Mouse (Mus musculus) kidney, adult 11 months (tissue): Measurements from ENCODE around the gene Gm3045.

Source experiments
- DNase-seq: peaks from one replicate; pipeline ENCODE4 v3.0.0; 2022

The Gm3045 gene

DNA sequence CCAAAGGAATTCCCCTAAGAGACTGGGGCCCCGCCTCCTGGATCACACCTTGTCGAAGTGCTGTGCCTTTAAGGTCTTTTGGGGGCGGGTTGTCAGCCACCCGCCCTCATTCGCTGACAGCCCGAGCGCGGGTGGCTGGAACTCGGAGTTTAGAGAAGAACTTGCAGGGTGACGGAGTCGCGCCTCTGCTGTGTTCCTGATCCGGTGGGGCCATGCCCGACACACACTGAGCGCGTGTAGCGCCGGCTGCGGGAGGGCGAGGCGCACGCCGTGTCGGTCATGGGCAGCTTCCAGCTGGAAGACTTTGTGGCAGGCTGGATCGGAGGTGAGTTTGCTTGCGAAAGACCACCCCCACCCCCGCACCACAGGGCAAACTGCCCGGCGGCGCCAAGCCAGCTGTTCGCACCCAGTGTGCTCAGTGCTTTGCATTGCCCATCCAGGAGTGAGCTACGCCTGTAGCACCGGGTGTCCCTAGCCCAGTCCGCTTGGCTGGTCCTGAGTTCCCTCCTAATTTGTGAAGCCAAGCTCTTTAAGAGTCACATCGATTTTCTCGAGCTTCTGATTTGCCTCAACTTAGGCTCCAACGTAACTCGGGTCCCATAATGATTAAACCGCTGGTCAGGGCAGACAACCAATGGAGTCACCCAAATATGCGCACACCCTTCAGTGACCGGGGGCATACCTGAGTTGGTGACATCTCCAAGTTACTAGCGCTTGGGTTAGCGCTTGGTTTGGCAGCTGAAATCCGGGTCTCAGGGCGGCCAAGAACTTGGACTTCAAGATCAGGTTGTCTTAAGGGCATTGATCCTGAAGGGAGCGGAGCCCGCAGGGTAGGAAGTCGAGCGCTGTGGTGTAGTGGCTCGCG, 12.0 kb downstream of the Gm3045 start, which contains the start of gene Slc25a48:
Gene Slc25a48 (plus strand): TSS at position 145 of the 865 bp plus-strand sequence.
- DNase-seq = peak; percentile 93

DNA sequence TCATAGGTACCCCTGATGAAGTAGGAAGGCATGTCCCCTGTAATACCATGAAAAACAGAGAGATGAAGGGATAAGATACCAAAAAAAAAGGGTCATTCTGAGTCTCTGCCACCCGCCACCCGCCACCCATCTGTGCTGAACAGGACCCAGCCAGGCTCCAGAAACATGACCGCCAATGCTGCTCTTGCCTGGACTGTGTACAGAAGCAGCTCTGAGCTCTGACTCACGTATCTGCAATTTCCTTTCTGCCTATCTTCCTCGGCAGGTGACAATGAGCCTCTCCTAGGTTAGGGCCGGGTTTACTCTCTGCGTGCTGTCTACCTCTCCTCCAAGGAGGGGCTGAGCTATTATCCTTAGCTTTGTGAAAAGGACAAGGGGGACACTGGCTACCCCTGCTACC, 17.0 kb downstream of the Gm3045 start:
- no peak for DNase-seq

DNA sequence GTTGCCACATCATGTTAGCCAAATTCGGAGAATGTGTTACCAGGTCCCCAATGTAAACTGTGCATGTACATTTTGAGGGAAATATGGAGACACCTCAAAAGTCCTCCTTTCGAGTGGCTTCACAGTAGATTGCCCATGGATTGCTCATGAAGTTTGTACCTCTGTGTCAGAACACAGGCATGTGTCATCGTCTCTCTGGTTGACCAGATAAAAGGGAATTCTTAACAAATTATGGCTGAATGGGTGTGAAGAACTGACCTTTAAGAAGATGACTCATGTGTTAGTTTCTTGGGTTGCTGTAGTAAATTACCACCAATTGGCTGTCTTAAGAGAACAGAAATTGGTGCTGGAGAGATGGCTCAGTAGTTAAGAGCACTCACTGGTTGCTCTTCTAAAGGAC, 17.7 kb downstream of the Gm3045 start:
- DNase-seq = no peak

DNA sequence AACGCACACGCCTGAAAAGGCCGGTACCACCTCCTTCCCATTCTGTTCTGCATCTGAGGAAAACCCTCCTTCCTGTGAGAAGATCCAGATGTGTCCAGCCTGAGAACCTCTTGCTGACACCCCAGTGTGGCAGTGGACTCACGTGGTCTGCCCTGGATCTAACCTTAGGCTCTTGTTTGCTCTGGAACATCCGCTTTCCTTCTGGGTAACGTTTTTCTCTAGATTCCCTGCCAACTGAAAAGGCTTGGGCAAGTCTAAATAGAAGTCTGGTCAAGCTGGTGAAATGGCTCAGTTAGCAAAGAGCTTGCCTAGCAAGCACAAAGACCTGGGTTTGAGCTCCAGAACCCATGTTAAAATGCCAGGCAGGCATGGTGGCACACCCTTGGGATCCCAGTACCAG, 18.6 kb downstream of the Gm3045 start:
- DNase-seq = no peak

DNA sequence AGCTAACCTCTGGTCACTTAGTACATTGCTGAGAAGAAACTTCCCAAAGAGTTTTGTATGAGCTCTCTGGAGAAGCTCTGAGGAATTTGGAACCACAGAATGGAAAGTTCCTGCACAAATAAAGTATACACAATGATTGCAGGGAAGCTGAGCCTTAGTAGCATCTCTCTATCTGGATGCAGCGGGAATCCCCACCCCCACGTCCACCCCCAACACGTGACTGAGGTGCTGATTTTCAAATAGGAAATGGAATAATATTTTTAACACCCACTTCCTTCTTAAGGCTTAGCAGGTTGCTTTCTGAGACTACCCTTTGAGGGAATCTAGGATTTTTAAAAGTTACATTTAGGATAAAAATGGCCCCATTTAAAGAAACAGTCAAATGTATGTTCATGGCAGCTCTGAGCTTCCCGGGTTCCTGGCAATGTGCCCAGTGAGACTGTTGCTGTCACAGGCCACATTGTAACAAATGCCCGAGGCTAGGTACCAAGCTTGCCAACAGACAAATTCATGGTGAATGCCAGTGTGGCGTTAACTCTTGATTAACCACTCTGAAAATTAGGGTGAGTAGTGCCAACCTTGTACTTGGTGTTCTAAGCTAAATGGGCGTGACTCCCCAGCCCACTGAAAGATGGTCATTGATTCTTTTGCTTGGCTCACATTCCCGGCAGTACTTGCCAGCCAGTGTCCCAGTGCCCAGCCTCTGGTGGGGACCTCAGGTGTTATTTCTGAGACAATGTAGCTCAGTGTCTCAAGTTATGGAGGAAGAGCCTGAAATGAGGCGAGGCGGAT, 23.0 kb downstream of the Gm3045 start:
- no peak for DNase-seq

DNA sequence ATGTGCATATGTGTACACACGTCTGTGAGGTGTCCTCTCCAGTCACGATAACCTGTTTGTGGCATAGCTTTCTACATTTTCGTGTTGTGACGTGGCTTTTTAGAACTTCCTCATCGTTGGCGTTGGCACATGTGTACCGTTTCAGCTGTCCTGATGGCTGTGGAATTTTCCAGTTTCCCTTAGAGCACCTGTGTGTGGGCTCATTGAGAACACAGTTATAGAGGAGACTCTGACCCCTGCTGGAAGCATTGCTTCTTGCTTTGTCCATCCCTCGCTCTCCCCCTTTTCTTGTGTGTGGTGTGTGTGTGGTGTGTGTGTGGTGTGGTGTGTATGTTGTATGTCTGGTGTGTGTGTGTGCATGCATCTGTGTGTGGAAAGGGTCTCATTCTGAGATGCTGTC, 23.6 kb downstream of the Gm3045 start:
- DNase-seq = peak; percentile 49

DNA sequence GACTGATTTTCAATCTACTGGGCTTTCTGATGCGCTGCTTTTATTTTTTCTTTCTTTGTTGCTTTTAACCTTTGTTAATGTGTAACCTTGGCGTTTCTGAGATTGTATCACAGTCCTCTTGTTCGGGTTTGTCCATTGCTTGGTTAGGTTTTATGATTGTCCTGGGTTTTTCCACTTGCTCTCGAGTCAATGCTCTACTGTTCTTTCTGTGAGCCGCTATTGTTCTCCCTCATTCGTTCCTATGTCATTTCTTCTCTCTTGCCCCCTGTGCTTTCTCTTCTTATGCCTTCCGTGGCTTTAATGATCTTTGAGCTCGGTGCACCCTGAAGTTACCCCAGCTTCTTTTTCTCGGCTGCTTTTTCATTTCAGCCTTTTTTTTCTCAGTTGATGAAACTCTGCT, 31.6 kb downstream of the Gm3045 start:
- no peak for DNase-seq

DNA sequence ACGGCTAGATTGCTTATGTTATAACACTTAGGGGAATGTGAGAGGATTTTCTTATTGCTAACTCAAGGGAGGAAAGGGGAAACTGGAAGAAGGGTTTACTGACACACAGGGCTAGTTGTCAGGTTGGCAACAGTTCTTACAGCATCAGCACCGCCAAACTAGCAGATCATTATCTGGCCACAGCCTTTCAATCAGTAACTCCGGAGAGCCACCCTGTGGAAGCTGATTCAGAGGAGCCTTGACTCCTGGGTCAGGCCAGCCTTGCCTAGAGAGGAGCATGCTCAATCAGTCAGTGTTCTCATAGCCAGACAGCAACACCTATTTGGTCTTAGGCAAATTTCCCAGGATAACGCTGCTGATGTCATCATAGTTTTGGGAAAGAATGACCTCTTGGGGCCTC, 35.1 kb downstream of the Gm3045 start:
- peak; percentile 88 for DNase-seq

DNA sequence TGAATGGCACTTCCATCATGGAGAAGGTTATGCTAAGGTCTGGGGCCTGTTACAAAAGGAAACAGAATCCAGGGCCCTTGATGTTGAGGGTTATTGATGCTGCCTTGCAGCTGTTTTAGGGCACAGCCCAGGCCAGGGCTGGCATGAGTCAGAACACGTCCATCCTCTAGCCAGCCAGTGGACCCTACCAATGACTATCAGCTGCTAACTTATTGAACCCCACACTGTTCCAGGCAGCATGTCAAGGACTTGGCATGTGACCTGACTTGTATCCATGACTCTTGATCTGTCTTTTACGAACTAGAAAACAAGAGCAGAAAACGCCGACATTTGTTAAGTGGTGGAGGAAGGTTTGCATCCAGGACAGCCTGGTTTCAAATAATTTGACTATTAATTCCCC, 36.4 kb downstream of the Gm3045 start:
- DNase-seq = no peak

DNA sequence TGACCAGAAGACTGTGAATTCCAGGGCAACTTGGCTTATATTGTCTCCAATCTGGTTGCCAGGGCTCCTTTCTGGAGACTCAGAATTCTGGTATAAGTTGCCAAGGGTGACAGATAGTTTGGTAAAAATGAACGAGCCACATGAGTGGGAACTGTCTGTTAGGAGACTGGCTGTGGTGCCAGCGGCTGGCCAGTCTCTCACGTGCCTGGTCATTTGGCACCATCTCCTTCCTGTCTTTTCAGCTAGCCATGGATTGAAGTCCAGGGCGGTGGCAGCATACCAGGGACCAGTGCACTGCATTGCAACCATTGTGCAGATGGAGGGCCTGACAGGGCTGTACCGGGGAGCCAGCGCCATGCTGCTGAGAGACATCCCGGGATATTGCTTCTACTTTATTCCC, 36.9 kb downstream of the Gm3045 start:
- peak; percentile 67 for DNase-seq

DNA sequence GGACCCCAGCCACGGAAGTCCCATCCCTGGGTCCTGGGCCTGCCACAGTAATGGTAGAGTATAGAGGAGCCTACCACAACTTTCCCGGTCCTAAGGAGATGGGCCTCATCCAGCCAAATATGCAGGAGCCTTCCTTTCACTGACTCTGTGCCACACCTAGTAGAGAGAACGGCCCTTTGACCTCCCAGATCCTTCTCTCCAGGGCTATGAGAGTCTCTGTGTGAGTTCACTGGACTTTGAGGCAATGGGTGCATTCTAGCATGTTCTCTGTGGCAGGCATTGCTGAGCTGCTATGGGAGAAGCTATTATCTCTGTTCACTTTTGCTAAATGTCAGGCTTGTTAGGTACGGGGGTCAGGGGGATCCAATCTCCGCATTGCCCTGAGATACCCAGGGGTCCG, 37.4 kb downstream of the Gm3045 start:
- no peak for DNase-seq

DNA sequence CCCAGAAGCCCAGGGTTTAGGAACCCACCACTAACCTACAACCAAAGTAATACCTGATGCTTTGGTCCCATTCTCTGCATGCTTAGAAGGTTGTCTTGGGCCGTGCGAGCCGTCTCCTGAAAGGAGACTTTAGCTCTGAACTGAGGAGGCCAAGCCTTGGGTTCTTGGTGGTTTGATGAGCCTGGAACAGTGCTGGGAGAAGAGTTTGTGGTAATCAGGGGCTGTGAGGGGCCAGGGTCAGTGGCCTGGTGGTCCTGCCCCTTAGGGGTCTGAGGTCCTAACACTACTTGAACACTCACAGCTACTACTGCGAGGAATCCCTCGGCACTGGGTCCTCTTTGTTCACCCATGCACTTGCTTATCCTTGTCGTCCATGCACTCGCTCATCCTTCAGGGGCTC, 41.4 kb downstream of the Gm3045 start:
- no peak for DNase-seq

DNA sequence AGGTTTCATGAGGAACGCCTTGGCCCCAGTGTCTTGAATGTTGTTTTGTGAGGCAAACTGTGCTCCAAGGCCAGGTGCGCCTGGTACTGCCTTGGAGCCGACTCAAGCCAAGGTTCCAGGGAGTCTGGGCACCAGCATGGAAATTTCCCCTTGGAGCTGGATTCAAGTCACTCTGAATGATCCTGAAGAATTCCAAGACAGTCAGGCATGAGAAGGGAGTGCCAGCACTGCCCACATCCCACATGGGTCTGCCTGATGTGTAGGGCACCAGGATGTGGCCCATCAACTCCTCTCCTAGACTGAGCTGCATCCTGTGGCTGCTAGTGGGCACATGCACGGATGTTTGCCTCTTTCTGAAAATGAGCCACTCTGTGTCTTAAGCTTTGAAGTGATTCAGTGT, 42.1 kb downstream of the Gm3045 start:
- no peak for DNase-seq

DNA sequence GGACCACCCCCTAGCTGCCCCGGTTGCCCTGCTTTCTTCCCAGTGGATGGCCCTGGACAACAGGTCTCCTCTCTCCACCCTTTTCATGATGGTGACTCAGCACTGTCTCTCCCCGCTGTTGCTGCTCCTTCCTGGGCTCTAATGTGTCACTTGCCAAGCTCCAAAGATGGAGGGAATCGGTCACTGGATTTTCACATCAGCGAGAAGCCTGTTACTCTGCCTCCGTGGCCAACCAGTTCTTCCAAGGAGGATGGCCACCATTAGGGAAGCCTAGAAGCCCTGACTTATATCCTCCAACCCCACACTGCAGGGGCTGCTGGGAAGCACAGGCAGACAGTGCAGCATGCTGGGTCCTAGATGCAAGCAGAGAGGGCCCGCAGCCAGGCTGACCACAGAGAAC, 44.8 kb downstream of the Gm3045 start:
- no peak for DNase-seq

DNA sequence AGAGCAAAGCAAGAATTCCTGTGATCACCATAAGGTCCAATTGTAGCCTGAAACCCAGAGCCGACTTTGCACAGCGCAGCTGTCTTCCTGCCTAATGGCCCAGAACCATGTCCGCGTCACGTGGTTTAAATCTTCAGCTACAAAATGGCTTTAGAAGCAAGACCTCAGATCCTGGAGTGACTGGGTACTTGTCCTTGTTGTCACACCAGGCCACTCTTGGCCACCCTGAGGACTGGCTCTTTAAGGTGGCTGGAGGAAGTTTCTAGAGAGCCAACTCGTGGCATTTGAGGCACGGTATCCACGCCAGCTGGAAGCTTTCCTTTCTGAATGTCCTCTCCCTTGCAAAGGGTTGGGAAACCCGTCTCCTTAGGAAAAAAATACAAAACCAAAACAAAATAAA, 45.6 kb downstream of the Gm3045 start:
- peak; percentile 64 for DNase-seq

DNA sequence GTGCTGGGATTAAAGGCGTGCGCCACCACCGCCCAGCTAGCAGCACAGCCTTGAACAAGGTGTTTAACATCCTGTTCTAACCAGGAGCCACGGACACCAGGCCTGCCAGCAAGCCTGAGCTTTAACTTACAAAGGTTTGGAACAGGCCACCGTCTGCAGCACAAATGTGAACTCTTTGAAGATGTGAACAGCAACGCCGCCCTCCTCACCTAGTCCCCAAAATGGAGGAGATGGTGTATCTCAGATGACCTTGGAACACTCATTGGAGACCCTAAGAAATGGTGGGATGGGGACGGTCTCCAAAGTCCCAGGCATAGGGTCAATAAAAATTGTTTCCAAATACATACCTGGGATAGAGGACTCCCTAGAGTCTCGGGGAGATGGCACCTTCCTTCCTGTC, 46.3 kb downstream of the Gm3045 start:
- DNase-seq = no peak

DNA sequence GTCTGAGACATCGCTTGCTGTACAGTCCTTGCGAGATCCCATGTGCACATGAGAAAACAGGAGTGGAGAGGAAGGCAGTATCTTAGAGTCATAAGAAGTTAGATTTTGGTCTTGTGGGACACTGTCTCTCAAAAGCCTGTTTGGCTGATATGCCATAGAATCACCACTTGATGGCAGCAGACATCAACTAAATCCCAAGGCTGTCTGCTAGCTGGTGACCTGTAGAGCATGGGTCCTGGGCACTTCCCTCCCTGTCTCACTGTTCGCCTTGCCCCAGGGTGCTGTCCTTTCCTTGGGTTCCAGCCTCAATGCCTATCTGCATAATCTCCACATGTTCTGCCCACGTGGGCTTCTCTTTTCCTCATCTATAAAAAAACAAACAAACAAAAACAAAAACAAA, 49.0 kb downstream of the Gm3045 start:
- peak; percentile 51 for DNase-seq

DNA sequence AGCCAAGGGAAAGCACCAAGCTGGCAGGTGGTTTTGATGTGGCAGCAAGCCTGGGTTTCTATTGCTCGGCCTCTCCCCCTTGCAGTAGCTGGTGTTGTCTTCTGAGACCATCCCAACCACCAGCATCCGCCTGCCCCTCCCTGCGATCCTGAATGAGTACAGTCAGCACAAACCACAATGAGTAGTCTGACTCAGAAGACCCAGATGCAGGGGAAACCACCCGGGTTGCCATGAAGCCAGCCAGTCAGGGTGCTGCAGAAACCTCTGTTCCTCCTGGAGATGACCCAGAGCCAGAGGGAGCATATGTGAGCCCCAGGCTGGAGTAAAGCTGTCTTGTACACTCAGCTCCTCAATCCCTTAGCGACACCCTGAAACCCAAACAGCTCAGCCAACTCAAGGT, 50.4 kb downstream of the Gm3045 start:
- no peak for DNase-seq

DNA sequence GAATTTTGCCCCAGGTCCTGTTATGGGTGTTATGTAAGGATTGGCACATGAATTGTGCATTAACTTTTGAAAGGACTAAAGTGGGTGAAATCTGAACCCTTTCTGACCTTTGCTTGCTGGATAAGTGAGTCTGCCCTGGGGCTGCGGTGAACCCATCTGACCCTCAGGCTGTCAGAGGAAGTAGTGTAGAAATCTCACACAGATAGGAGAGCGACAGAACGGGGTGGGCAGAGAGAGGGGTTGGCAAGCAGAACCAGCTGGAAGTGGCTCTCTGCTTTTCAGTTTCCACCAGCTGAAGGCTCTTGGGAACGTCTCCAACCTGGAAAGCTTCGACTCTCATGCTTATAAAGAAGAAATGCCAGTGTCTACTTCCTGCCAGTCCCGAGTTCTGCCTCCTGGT, 50.9 kb downstream of the Gm3045 start:
- DNase-seq = peak; percentile 76

DNA sequence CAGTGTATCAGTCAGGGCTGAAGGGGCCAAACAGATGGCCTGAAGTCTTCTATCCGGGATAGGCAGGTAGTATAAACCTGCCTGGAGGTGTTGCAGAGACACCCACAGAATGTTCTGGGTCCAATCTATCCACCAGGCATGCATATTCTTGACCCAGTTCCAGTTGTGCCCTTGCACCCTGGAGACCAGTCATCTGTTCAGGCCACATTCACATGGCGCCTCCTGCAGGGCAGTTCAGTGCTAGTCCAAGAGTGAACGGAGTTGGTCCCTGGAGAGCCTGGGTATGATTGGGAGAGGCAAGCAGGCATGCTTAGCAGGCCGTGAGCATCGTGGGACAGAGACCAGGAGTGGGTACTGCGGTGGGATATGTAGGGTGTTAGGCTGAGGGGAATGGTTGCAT, 51.6 kb downstream of the Gm3045 start:
- DNase-seq = peak; percentile 33

DNA sequence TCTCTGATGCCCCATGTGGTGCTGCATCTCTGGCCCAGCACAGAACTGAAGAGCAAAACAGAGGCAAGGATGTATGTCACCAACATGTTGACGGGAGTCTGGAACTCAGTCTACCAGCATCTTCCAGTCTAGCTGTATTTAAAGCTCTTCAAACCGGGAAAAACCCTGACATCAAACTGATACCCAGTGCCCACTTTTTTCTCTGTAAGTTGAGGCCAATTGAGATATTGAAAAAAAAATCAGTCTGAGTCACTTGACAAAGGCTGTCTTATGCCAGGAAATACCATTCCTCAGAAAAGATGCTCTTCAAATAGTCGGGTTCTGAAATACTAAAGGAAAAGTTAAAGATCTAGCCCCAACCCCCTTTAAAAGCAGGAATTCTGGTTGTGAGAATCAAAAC, 55.8 kb downstream of the Gm3045 start, which contains the start of gene Il9:
Gene Il9 (minus strand): TSS at position 101 of the 400 bp plus-strand sequence.
- DNase-seq = no peak
